Mouse (Mus musculus): Measurements from ENCODE around the gene Usp20.

DNA sequence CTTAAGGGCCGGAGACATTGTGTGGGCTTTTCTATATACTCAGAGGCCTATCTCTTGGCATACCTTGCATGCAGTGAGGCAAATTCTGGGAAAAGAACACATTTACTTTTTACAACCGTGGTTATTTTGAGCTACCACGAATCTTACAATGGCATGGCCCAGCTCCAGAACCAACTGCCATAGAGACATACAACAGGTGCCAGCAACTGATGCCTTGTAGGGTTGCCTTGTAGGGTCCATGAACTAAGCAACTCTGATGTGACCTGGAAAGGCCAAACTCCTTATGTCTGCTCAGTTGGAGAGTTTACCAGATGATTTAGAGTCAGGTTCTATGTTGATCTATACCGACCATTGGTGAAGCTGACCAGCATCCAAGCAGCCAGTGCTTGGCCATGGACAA is 12.8 kb downstream of the Usp20 start:
- no peak for TF ChIP-seq MXI1 (IDR thresholded peaks at IDR 0.05; ENCODE audit: low read depth, low read length)
- no peak for TF ChIP-seq CTCF (conservative IDR thresholded peaks at IDR 0.05 in 1 of 2, IDR thresholded peaks at IDR 0.05 in 1 of 2; ENCODE audit: low read depth in 2 of 2, low read length in 2 of 2)
- no peak for TF ChIP-seq SIN3A (IDR thresholded peaks at IDR 0.05; ENCODE audit: low read length)
- no peak for TF ChIP-seq TCF12 (IDR thresholded peaks at IDR 0.05; ENCODE audit: low read depth, low read length)
- no peak for TF ChIP-seq JUND (conservative IDR thresholded peaks at IDR 0.05; ENCODE audit: low read depth, low read length)

All from CH12.LX (cell line).